Mouse (Mus musculus) heart, postnatal 0 days (tissue): ENCODE measurements around the gene Hrnr.

Experiments used
- CTCF ChIP-seq: IDR thresholded peaks from 2 replicates; pipeline ENCODE4 v1.5.1; 2016; ENCODE audit warnings: antibody characterized with exemption, control low read depth, low read depth
- EP300 ChIP-seq: IDR thresholded peaks from 2 replicates; pipeline ENCODE4 v1.6.1; 2016; ENCODE audit warnings: antibody characterized with exemption, low read depth

- no peak for TF ChIP-seq CTCF
- no peak for TF ChIP-seq EP300
These were observed 20.5 kb downstream of the Hrnr start for GRCm38 (mm10) chr3:93340021-93340420.
